In genomic region chr7:103971782-103972181, GRCm38 (mm10) we compare ENCODE assay signal across 19 mouse cellular contexts. TPM values are rescaled to one million over a fixed set of nuclear protein-coding genes. Genes with fewer than 3 reads are reported as not detected.
DNase-seq lines count a peak whose midpoint lies in the region; ATAC-seq lines count a peak whose summit lies in the region.
"Had no signal": no experiment of that assay in that cellular context is flagged by ENCODE, and none has a peak within 500 bp of the region (broad histone marks: within the 10 kb centered on the region; RNA-seq: fewer than 3 reads in every experiment).

No protein-coding gene starts in this region.

- peak; percentile 11 for DNase-seq in 416B (ENCODE audit: low read depth)
- DNase-seq in gastrocnemius, adult 18-20 months (ENCODE audit: low spot score), result no peak
- DNase-seq: adrenal gland, adult 2 months; adrenal gland, postnatal 10 days; adrenal gland, postnatal 25 days; cerebellum, adult 11 months; cerebellum, adult 18-20 months; cerebellum, adult 8-10 months; cerebellum, adult 9-11 months; cerebellum, postnatal 14 days; cerebellum, postnatal 36 days had no signal

- ATAC-seq in granulocyte monocyte progenitor cell, adult 5-6 weeks (replicated peaks; ENCODE audit: poor library complexity, severe bottlenecking), result peak; percentile 98
- peak; percentile 96 for ATAC-seq in megakaryocyte progenitor cell, adult 5-6 weeks (replicated peaks; ENCODE audit: poor library complexity)
- ATAC-seq in erythroid progenitor cell, adult 5-6 weeks (replicated peaks; ENCODE audit: low FRiP score, poor library complexity, severe bottlenecking), result no peak
- ATAC-seq: forebrain, embryonic 14.5 days; forebrain, embryonic 16.5 days had no signal

RNA-seq across cellular contexts. Expression of gene Olfr635, which starts 0.8 kb away (rescaled TPM):
- not detected in 2 replicates for total RNA-seq in granulocyte monocyte progenitor cell, adult 5-6 weeks (2014; fragmentation: Nextera tagmentation)
- not detected in 2 replicates for total RNA-seq in granulocyte monocyte progenitor cell, adult 5-6 weeks (2017)
- total RNA-seq in megakaryocyte progenitor cell, adult 5-6 weeks (2015), result not detected in 2 replicates
- not detected in 2 replicates for total RNA-seq in megakaryocyte progenitor cell, adult 5-6 weeks (2017)
- total RNA-seq in erythroid progenitor cell, adult 5-6 weeks (2015; ENCODE audit: low replicate concordance), result not detected in 2 replicates
- not detected in 2 replicates for total RNA-seq in erythroid progenitor cell, adult 5-6 weeks (2017; ENCODE audit: low replicate concordance)
- total RNA-seq in gastrocnemius, adult 18-20 months (2021), result not detected
- total RNA-seq: adrenal gland, adult 2 months; adrenal gland, postnatal 10 days; adrenal gland, postnatal 4 days; ES-E14; MEL had no signal

RNA-seq across cellular contexts. Expression of gene Olfr638, which starts 26.8 kb away (rescaled TPM):
- total RNA-seq in granulocyte monocyte progenitor cell, adult 5-6 weeks (2014; fragmentation: Nextera tagmentation), result not detected in 2 replicates
- not detected in 2 replicates for total RNA-seq in granulocyte monocyte progenitor cell, adult 5-6 weeks (2017)
- not detected in 2 replicates for total RNA-seq in megakaryocyte progenitor cell, adult 5-6 weeks (2015)
- total RNA-seq in megakaryocyte progenitor cell, adult 5-6 weeks (2017), result not detected in 2 replicates
- total RNA-seq in erythroid progenitor cell, adult 5-6 weeks (2015; ENCODE audit: low replicate concordance), result not detected in 2 replicates
- not detected in 2 replicates for total RNA-seq in erythroid progenitor cell, adult 5-6 weeks (2017; ENCODE audit: low replicate concordance)
- not detected for total RNA-seq in gastrocnemius, adult 18-20 months (2021)
- total RNA-seq: adrenal gland, adult 2 months; adrenal gland, postnatal 10 days; adrenal gland, postnatal 25 days; adrenal gland, postnatal 4 days; ES-E14; MEL had no signal

RNA-seq across cellular contexts. Expression of gene Olfr633, which starts 27.5 kb away (rescaled TPM):
- not detected in 2 replicates for total RNA-seq in granulocyte monocyte progenitor cell, adult 5-6 weeks (2014; fragmentation: Nextera tagmentation)
- not detected in 2 replicates for total RNA-seq in granulocyte monocyte progenitor cell, adult 5-6 weeks (2017)
- total RNA-seq in megakaryocyte progenitor cell, adult 5-6 weeks (2015), result not detected in 2 replicates
- total RNA-seq in megakaryocyte progenitor cell, adult 5-6 weeks (2017), result not detected in 2 replicates
- not detected in 2 replicates for total RNA-seq in erythroid progenitor cell, adult 5-6 weeks (2015; ENCODE audit: low replicate concordance)
- total RNA-seq in erythroid progenitor cell, adult 5-6 weeks (2017; ENCODE audit: low replicate concordance), result 0.15 TPM in 1 of 2 replicates, not detected in the other
- total RNA-seq in gastrocnemius, adult 18-20 months (2021), result not detected
- total RNA-seq: adrenal gland, adult 2 months; adrenal gland, postnatal 10 days; adrenal gland, postnatal 25 days; adrenal gland, postnatal 4 days; ES-E14; MEL had no signal

RNA-seq across cellular contexts. Expression of gene Olfr632, which starts 37.6 kb away (rescaled TPM):
- total RNA-seq in granulocyte monocyte progenitor cell, adult 5-6 weeks (2014; fragmentation: Nextera tagmentation), result not detected in 2 replicates
- total RNA-seq in granulocyte monocyte progenitor cell, adult 5-6 weeks (2017), result not detected in 2 replicates
- total RNA-seq in megakaryocyte progenitor cell, adult 5-6 weeks (2015), result not detected in 2 replicates
- total RNA-seq in megakaryocyte progenitor cell, adult 5-6 weeks (2017), result not detected in 2 replicates
- not detected in 2 replicates for total RNA-seq in erythroid progenitor cell, adult 5-6 weeks (2015; ENCODE audit: low replicate concordance)
- not detected in 2 replicates for total RNA-seq in erythroid progenitor cell, adult 5-6 weeks (2017; ENCODE audit: low replicate concordance)
- total RNA-seq in gastrocnemius, adult 18-20 months (2021), result not detected
- total RNA-seq: adrenal gland, adult 2 months; adrenal gland, postnatal 10 days; adrenal gland, postnatal 25 days; adrenal gland, postnatal 4 days; ES-E14; MEL had no signal

RNA-seq across cellular contexts. Expression of gene Olfr631, which starts 43.2 kb away (rescaled TPM):
- not detected in 2 replicates for total RNA-seq in granulocyte monocyte progenitor cell, adult 5-6 weeks (2014; fragmentation: Nextera tagmentation)
- not detected in 2 replicates for total RNA-seq in granulocyte monocyte progenitor cell, adult 5-6 weeks (2017)
- not detected in 2 replicates for total RNA-seq in megakaryocyte progenitor cell, adult 5-6 weeks (2015)
- total RNA-seq in megakaryocyte progenitor cell, adult 5-6 weeks (2017), result not detected in 2 replicates
- not detected in 2 replicates for total RNA-seq in erythroid progenitor cell, adult 5-6 weeks (2015; ENCODE audit: low replicate concordance)
- total RNA-seq in erythroid progenitor cell, adult 5-6 weeks (2017; ENCODE audit: low replicate concordance), result not detected in 2 replicates
- total RNA-seq in gastrocnemius, adult 18-20 months (2021), result not detected
- total RNA-seq: adrenal gland, adult 2 months; adrenal gland, postnatal 10 days; adrenal gland, postnatal 25 days; adrenal gland, postnatal 4 days; ES-E14; MEL had no signal
